Mouse (Mus musculus) cerebellum, adult 9-11 months (tissue): Measurements from ENCODE around the gene Mrpl52.

ENCODE experiments used
- DNase-seq: peaks from one replicate; pipeline ENCODE4 v3.0.0; 2022

Mrpl52 gene

DNA sequence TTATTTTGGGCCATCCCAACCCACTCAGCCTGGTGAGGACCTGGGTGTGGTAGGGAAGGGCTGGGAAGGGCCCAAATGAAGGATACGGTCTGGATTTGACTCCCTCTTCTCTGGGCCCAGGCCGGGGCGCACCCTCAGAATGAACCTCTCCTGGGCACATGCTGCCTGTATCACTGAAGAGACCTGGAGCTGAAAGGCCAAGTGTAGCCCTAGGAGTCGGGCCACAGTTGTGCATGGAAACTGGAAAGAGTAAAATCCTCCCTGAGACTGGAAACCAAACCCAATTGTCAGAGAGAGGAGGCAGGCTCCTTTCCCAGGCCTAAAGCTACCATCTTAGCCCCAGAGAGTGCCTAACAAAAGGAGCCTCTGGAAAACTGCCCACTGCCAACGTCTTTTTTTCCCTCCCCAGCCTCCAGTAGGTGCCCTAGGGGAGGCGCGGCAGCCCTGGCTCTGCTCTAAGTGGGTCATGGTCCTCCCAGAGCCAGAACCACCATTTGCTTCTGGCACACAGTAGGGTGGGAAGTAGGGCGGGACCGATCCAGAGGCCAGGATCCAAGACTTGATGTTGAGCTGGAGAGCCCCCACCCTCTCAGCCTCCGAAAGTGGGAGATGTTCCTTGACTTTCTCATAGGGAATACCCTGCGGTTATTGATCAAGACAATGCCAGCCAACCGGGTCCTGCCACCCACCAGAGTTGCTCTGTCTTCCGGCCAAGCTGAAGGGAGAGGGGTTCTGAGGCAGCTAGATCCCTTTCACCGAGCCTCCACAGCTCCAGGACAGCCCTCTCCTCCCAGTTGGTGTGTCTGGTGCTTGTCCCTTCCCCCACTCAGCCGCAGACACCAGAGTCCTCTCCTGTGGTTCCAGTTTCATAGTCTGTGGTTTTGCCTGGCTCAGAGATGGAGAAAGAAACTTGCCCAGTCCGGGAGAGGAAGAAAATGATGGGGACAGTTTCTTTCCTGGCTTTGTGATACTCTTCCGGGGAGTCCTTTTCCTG, 6.4 kb downstream of the Mrpl52 start:
- no peak for DNase-seq

DNA sequence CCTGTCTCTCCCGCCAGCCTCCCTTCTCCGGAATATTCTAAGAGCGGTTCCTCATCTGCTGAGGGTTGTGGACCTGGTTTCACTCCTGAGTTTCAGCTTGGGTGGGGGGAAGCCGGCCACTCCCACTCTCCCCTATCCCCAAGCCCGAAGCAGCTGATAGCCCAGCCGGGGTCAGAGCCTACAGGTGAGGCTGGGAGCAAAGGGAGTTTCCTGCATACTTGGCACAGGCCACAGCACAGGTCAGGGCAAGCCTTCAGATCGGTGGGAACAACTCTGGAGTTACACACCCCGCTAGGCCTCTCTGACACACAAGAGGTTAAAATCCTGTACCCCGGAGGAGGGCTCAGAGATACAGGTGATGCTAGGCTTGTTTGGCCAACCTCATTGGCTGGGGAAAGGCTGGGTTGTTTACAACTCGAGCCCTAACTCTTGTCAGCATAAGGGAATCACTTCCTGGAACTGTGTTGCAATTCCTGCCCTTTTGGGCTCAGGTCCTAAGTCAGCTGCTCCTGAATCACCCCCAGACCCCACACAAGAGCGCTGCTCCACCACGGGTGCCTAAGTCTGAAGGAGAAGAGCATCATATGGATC, 7.3 kb downstream of the Mrpl52 start:
- no peak for DNase-seq

DNA sequence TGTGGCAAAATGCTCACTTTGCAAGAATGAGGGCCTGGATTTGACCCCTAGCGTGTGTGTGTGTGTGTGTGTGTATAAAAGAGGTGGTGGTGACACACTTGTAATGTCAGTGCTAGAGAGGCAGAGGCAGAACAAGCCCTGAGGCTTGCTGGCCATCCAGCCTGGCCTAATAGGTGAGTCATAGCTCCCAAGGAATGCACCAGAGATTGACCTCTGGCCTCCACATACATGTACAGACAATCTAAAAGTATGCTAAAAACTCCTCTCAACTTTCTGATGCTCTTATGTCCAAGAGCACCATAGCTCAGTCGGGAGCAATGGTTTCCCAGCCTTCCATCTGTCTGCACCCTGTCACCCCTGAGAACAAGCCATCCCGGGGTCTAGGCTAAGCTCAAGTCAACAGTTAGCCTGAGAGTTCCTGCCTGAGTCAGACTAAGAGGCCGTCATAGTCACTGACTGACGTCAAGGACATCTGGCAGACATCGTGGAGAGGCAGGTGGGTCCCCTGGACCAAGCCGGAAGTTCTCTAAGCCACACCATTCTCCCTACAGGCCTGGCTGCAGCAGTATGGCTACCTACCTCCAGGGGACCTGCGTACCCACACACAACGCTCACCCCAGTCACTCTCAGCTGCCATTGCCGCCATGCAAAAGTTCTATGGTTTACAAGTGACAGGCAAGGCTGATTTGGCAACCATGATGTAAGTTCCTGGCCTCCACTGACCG, 8.6 kb downstream of the Mrpl52 start:
- no peak for DNase-seq

- DNase-seq: no peak
Observed at GRCm38 (mm10) chr14:54439155-54439554, 12.4 kb downstream of the Mrpl52 start.

GRCm38 (mm10) chr14:54439610-54440009, 12.9 kb downstream of the Mrpl52 start:
- DNase-seq: no peak

DNA sequence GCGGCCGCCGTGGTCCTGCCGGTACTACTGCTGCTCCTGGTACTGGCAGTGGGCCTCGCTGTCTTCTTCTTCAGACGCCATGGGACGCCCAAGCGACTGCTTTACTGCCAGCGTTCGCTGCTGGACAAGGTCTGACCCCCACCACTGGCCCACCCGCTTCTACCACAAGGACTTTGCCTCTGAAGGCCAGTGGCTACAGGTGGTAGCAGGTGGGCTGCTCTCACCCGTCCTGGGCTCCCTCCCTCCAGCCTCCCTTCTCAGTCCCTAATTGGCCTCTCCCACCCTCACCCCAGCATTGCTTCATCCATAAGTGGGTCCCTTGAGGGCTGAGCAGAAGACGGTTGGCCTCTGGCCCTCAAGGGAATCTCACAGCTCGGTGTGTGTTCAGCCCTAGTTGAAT, 13.8 kb downstream of the Mrpl52 start:
- DNase-seq: no peak

- no peak for DNase-seq
Observed at GRCm38 (mm10) chr14:54441365-54441764, 14.7 kb downstream of the Mrpl52 start.

DNA sequence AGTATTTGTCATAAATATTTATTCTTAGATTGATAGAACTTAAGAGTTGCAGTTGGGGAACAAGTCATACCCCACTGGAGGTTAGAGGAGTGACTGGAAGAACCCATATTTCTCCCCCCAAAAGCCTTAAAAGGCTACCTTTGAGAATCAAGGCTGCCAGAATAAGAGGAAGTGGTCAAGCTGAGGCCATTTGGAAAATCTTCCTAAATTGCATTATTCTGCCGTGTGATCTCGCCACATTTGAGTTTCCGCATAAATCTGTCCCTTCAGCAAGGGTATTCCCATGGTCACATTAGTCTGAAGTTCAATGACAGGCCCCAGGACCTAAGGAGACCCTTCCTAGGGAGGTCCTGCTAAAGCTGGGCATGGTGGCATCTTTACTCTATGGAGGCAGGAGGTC, 15.8 kb downstream of the Mrpl52 start:
- DNase-seq: no peak

- DNase-seq: no peak
Observed at GRCm38 (mm10) chr14:54443196-54443595, 16.5 kb downstream of the Mrpl52 start.

DNA sequence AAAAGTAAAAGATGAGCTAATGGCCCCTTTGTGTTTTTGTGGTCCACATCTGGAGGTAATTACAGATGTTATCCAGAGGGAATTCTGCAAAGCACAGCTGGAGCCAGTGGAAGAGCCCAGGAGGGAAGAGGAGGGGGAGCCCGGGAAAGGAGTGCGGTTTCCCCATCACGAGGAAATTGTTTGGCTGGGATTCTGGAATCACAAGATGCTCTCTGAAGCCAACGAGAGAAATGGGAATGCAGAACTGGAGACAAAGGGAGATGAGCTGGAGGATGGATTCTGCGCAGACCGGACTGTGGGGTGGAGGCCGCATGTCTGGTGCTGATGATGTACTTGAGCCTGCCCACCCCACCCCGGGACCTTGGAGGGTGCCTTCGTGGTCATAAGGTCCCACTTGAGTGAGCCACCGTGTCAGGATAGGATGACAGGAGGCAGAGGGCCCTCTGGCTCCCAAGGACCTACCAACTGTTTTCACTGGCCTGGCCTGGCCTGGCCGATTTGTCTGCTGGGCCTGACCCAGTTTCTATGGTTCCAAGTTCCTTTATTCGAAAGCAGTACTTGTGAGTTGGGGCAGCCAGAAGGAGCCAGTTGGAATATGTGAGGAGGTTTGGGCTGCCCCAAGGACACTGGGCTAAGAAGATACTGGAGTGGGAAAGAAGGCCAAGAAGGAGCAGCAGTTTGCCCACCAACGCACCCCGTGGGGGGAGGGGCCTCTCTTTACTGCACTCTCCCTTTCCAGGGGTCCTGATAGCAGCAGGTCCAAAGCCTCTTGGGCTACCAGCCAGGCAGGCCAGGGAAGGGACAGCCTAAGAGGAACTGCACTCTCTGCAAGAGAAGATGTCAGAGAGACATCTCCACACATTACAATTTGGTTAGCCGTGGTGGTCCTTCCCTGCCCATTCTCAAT, 17.3 kb downstream of the Mrpl52 start:
- no peak for DNase-seq

GRCm38 (mm10) chr14:54445476-54445875, 18.8 kb downstream of the Mrpl52 start:
- DNase-seq: no peak

GRCm38 (mm10) chr14:54453566-54453965, 26.9 kb downstream of the Mrpl52 start:
- DNase-seq: no peak

GRCm38 (mm10) chr14:54454669-54455528, 28.2 kb downstream of the Mrpl52 start:
- DNase-seq: no peak

- DNase-seq: no peak
Observed at GRCm38 (mm10) chr14:54457907-54458569, 31.3 kb downstream of the Mrpl52 start.

DNA sequence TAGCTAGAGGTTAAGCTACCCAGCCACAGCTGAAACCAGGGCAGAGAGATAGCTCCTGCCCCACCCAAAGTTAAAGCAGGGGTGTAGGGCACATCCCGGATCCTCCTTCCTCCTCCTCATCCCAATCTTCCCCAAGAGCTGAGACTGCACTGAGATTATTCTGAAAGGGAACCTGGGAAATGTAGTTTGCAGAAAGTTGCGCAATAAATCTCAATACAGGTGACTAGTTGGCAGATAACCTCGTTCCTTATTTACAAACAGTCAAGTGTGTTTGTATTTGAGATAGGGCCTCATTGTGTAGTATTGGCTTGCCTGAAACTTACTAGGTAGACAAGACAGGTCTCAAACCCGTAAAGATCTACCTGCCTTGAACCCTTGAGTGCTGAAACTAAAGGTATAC, 35.4 kb downstream of the Mrpl52 start:
- DNase-seq: no peak

DNA sequence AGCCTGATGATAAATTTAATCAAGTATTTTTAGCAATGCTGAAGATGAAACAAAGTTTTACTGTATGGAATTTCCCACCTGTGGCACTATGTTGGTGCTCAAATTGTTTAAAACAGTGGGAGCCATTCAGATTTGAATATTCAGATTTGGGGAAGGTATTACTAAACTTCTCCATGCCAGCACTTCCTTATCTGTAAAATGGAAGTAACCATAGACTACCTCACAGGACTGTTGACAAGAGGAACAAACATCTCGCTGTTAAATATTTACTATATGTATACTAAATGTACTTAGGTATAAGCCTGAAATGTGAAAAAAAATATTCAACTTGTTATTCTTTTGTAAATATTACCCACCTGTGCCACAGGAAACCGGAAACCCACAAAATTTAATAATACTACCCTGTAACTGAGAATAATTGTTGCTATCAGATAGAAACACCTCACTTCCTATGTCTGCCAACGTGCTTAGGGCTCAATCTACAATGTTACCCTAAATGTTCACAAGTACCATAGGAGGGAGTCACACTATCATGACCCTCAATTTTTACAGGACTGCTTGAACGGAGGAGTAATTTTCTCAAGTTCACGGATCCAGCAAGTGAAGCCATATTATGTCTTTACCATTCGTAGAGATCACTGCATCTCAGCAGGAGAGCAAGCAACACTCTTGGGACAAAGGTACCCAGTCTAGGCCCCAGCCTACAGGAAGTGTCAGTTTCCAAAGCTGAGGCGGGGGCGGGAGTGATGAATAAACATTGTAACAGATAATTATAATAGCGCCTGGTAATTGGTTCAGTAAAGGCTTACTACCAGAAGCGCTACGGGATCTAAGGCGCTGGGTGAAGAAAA, 36.6 kb downstream of the Mrpl52 start:
- no peak for DNase-seq

- DNase-seq: peak; percentile 86
Observed at GRCm38 (mm10) chr14:54463959-54464292, 37.2 kb downstream of the Mrpl52 start, which contains the start of gene Lrp10. Lrp10 (plus strand) TSS chr14:54464137.

DNA sequence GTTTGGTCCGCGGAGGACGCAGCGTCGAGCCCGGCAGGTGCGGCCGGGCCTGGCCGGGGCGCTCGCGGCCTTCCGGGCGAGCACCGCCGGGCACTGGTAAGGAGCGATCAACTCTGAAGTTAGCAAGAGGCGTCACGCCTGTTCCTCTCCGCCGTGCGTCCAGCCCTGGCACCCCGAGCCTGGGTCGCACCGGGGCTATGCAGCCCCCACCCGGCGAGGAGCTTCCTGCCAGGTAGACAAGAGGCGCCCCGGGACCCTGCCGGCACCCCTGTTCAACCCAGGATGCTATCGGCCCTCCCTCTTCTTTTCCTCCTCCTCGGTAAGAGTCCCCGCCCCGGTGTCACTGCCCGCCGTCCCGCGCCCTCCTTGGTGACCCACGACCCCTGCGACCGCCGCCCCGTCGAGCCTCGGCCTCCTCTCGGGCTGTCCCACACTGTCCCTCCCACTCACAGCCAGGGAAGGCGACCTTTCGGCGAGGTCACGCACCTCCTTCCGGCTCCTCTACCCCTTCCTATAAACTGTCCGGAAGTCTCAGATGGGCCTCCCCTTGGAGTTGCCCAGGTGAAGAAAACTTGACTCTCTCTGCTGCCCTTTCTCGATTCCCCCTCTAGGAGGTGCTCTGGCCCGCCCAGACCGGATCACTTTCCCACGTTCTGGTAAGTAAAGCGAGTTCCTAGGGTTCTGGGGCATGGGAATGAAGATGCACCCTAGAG, 37.7 kb downstream of the Mrpl52 start:
- DNase-seq: peak; percentile 82

DNA sequence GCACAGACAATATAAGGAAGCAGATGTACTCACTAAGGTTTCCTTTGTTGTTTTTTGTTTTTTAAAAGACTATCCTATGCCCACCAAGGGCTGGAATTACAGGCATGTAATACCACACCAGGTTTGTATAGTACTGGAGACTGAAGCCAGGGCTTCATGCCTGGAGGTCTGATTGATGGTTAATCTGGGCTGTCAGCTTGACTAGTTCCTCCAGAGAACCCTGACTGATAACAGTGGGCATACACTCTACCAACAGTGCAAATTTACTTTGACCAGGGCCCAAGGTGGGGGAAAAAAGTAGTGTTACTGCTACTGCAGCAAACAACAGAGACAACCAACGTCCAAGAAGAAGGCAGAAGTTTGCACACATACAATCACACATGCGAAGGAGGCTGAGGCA, 44.8 kb downstream of the Mrpl52 start:
- DNase-seq: no peak
